Mouse (Mus musculus) forebrain, embryonic 16.5 days (tissue): ENCODE results near the gene Myoc. TPM values are rescaled to one million over a fixed set of nuclear protein-coding genes. Genes with fewer than 3 reads are reported as not detected.

Source experiments
- ATAC-seq: fragments of 200-750 bp; cut with Nextera tagmentation; 2 replicates; pipeline ENCODE4 v1.8.0; 2017; ENCODE audit warnings: mild to moderate bottlenecking, moderate library complexity
- H3K27ac ChIP-seq: fragments of 300-500 bp; sonication (generic); 2 replicates; pipeline ENCODE4 v1.5.1; 2014; ENCODE audit warnings: low read length, control low read depth
- H3K27me3 ChIP-seq: fragments of 300-500 bp; sonication (generic); replicated peaks from 2 replicates; pipeline ENCODE4 v1.6.1; 2014; ENCODE audit warnings: low read length; ENCODE audit not compliant: control insufficient read depth, insufficient read depth
- H3K36me3 ChIP-seq: fragments of 300-500 bp; sonication (generic); 2 replicates; pipeline ENCODE4 v1.6.1; 2014; ENCODE audit not compliant: control insufficient read depth, insufficient read depth
- H3K4me1 ChIP-seq: fragments of 300-500 bp; sonication (generic); replicated peaks from 2 replicates; pipeline ENCODE4 v1.6.1; 2014; ENCODE audit warnings: low read length; ENCODE audit not compliant: control insufficient read depth, insufficient read depth
- H3K4me2 ChIP-seq: fragments of 300-500 bp; sonication (generic); 2 replicates; pipeline ENCODE4 v1.6.1; 2014; ENCODE audit warnings: mild to moderate bottlenecking, low read length, control low read depth
- H3K4me3 ChIP-seq: fragments of 300-500 bp; sonication (generic); replicated peaks from 2 replicates; pipeline ENCODE4 v1.5.1; 2014; ENCODE audit warnings: mild to moderate bottlenecking, low read length, control low read depth
- H3K9ac ChIP-seq: fragments of 300-500 bp; sonication (generic); replicated peaks from 2 replicates; pipeline ENCODE4 v1.6.1; 2014; ENCODE audit warnings: low read depth, low read length, control low read depth
- H3K9me3 ChIP-seq: fragments of 300-500 bp; sonication (generic); 2 replicates; pipeline ENCODE4 v1.6.1; 2016; ENCODE audit warnings: low read length; ENCODE audit not compliant: control insufficient read depth
- WGBS: fragments of 180-500 bp; shearing (Covaris S2); extraction: QIAGEN DNeasy Blood & Tissue Kit; methylation state at CpG from one replicate; pipeline ENCODE4 v1.1.7; 2014; 5-methylcytosine and 5-hydroxymethylcytosine counted together
- polyA plus RNA-seq: library from polyadenylated mRNA; unstranded; fragments of >200 nt; fragmentation: Nextera tagmentation; extraction: Ambion mirVana; gene quantifications from 2 replicates; pipeline ENCODE4 v1.2.1, GENCODE M21; 2015

Myoc gene
- not detected in 2 replicates for polyA plus RNA-seq

GRCm38 (mm10) chr1:162639051-162639750 lies at the start of gene Myoc:
Myoc (plus strand) TSS chr1:162639155.
- WGBS = 88% methylated on average over 10 of the region's 10 CpGs
- no peak within 1 kb of the TSS for H3K27ac ChIP-seq
- H3K4me1 ChIP-seq = peaks cover 3% of the 10 kb centered on the region; the same call in 1 of the 2 replicates
- H3K9ac ChIP-seq = no peak within 1 kb of the TSS
- no peaks in the 10 kb centered on the region for H3K27me3 ChIP-seq
- no peaks in the 10 kb centered on the region for H3K9me3 ChIP-seq
- no peak within 1 kb of the TSS for H3K4me2 ChIP-seq
- no peaks in the 10 kb centered on the region for H3K36me3 ChIP-seq
- no peak for ATAC-seq
- no peak within 1 kb of the TSS for H3K4me3 ChIP-seq

- Histone ChIP-seq H3K36me3 (peaks cover 6% of the 10 kb centered on the region; the same call in 1 of the 2 replicates), H3K4me1 (peaks cover 9% of the 10 kb centered on the region), H3K27ac (no peak overlapping the region), H3K4me3 (no peak overlapping the region), H3K4me2 (no peak overlapping the region), H3K27me3 (no peaks in the 10 kb centered on the region), H3K9ac (no peak overlapping the region), H3K9me3 (no peaks in the 10 kb centered on the region)
- 7% methylated on average over 9 of the region's 9 CpGs for WGBS
- peak; percentile 82 for ATAC-seq
Observed at GRCm38 (mm10) chr1:162589443-162589842, 49.5 kb upstream of the Myoc start.

DNA sequence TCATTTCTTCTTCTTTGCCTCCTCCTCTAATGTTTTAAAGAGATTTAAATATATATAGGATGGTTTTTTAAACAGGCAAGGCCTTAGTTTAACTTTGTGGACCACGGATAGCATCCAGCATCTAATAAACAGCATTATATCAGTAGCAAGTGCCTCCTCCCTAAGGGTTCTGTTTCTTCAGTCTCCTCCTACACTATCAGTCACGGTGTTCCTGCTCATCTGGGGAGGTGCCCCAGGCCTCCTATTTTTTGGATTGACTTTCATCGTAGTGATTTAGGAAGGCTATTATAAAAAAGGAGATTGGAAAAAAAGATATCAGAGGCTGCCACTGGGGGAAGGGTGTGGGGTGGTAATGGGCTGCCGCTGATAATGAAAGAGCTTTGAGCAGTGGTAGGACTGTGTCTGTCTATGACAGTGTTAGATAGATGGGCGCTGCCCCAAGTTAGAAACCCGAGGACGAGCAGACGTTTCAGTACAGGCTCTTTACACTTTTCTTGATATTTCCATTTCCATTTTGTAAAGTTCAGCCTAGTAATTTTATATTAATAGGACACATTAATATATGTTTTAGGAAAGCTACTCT lies 48.4 kb upstream of the Myoc start:
- WGBS = 86% methylated on average over 8 of the region's 8 CpGs
- no peak overlapping the region for H3K9ac ChIP-seq
- H3K27ac ChIP-seq = no peak overlapping the region
- H3K36me3 ChIP-seq = peaks cover 6% of the 10 kb centered on the region; the same call in 1 of the 2 replicates
- ATAC-seq = no peak
- H3K4me1 ChIP-seq = peaks cover 9% of the 10 kb centered on the region
- H3K27me3 ChIP-seq = no peaks in the 10 kb centered on the region
- H3K9me3 ChIP-seq = no peaks in the 10 kb centered on the region
- H3K4me3 ChIP-seq = no peak overlapping the region
- no peak overlapping the region for H3K4me2 ChIP-seq

DNA sequence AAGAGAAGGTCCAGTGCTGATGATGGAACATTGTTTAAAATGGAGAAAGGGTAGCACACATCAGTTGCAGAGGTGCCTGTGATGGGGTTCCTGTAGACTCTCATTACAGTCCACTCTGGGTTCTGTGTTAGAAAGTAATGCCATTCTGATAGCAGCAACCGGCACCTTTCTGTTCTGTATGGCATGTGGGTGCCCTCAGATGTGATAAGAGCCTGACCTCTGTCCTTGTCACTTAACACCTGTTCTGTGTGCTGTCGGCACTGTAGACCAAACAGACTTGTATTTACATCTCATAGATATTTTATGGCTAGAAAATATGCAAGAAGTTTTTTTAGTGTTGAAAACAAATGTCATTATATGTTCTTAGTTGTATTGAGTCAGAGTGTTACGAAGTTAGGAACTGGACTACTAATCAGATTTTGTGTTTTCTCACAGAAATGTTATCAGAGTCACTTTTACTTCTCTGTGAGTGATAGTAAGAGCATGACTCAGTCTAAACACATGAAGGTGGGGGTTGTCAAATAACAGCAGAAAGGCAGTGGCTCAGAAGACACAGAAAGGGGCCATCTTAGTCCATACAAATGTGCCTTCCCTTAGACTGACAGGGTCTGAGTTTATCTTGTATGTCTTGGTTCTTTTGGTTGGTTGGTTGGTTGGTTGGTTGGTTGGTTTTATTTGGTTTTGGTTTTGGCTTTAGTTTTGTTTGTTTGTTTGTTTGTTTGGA lies 41.4 kb upstream of the Myoc start:
- H3K9ac ChIP-seq = no peak overlapping the region
- H3K9me3 ChIP-seq = no peaks in the 10 kb centered on the region
- peaks cover 8% of the 10 kb centered on the region; the same call in 1 of the 2 replicates for H3K36me3 ChIP-seq
- H3K4me3 ChIP-seq = no peak overlapping the region
- no peak overlapping the region for H3K27ac ChIP-seq
- WGBS = 91% methylated on average over 3 of the region's 3 CpGs
- H3K4me2 ChIP-seq = no peak overlapping the region
- no peaks in the 10 kb centered on the region for H3K4me1 ChIP-seq
- H3K27me3 ChIP-seq = no peaks in the 10 kb centered on the region
- ATAC-seq = no peak

GRCm38 (mm10) chr1:162599617-162600016 lies 39.3 kb upstream of the Myoc start:
- no peak overlapping the region for H3K27ac ChIP-seq
- H3K4me2 ChIP-seq = no peak overlapping the region
- ATAC-seq = no peak
- 89% methylated on average over 5 of the region's 5 CpGs for WGBS
- no peaks in the 10 kb centered on the region for H3K4me1 ChIP-seq
- no peak overlapping the region for H3K9ac ChIP-seq
- no peaks in the 10 kb centered on the region for H3K9me3 ChIP-seq
- no peak overlapping the region for H3K4me3 ChIP-seq
- H3K36me3 ChIP-seq = peaks cover 6% of the 10 kb centered on the region; the same call in 1 of the 2 replicates
- H3K27me3 ChIP-seq = no peaks in the 10 kb centered on the region

DNA sequence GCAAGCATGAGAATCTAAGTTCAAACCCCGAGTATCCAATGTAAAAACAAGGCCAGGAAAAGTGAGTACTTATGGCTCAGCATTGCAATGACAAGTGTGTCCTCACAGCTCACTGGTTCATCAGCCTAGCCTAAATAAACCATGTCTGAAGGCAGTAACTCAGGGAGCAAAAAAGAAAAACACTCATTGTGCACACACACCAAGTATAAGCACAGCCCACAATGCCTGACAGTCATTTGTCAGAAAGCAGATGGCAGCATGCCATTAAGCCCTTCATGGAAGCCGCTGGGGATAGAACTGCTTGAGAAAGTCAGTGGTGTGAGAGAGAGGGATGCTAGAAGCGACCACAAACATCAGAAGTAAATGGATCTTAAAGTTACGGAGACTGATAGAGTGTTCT lies 37.7 kb upstream of the Myoc start:
- peaks cover 6% of the 10 kb centered on the region; the same call in 1 of the 2 replicates for H3K36me3 ChIP-seq
- no peaks in the 10 kb centered on the region for H3K9me3 ChIP-seq
- no peak overlapping the region for H3K4me3 ChIP-seq
- H3K9ac ChIP-seq = no peak overlapping the region
- WGBS = 61% methylated on average over 4 of the region's 4 CpGs
- no peak overlapping the region for H3K4me2 ChIP-seq
- no peak overlapping the region for H3K27ac ChIP-seq
- ATAC-seq = peak; percentile 71
- no peaks in the 10 kb centered on the region for H3K4me1 ChIP-seq
- no peaks in the 10 kb centered on the region for H3K27me3 ChIP-seq

DNA sequence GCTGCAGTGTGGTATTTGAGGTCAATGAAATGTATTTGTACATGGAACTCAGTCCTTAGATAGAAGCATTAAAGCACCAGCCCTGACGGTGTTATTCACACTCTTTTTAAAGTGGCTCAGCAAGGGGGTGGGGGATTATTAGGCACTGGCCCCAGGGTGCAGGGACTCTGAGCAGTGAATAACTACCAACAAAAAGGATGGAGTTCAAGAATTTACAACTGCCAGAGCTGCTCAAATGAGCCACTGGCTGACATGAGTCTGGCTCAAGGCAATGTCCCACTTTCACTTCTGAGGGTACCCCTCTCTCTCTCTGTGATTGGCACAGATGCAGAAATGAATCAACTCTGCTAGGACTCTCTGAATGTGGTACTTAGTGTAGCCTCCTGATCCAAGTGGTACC lies 30.8 kb upstream of the Myoc start:
- ATAC-seq = peak; percentile 56
- Histone ChIP-seq H3K36me3 (no peaks in the 10 kb centered on the region), H3K4me2 (no peak overlapping the region), H3K4me3 (no peak overlapping the region), H3K4me1 (no peaks in the 10 kb centered on the region), H3K27ac (no peak overlapping the region), H3K9ac (no peak overlapping the region), H3K27me3 (no peaks in the 10 kb centered on the region), H3K9me3 (no peaks in the 10 kb centered on the region)
- WGBS = 9% methylated on average over 1 of the region's 1 CpGs

GRCm38 (mm10) chr1:162609633-162610250 lies 29.2 kb upstream of the Myoc start:
- H3K27ac ChIP-seq = no peak overlapping the region
- WGBS = 28% methylated on average over 9 of the region's 9 CpGs
- no peak overlapping the region for H3K9ac ChIP-seq
- H3K27me3 ChIP-seq = no peaks in the 10 kb centered on the region
- H3K36me3 ChIP-seq = no peaks in the 10 kb centered on the region
- H3K4me2 ChIP-seq = no peak overlapping the region
- no peaks in the 10 kb centered on the region for H3K9me3 ChIP-seq
- no peaks in the 10 kb centered on the region for H3K4me1 ChIP-seq
- peak; percentile 43; the same call in 1 of the 2 replicates for ATAC-seq
- H3K4me3 ChIP-seq = no peak overlapping the region

- no peak for ATAC-seq
- no peaks in the 10 kb centered on the region for H3K4me1 ChIP-seq
- no peaks in the 10 kb centered on the region for H3K9me3 ChIP-seq
- H3K9ac ChIP-seq = no peak overlapping the region
- WGBS = 29% methylated on average over 4 of the region's 4 CpGs
- H3K4me3 ChIP-seq = no peak overlapping the region
- H3K36me3 ChIP-seq = no peaks in the 10 kb centered on the region
- no peak overlapping the region for H3K27ac ChIP-seq
- H3K27me3 ChIP-seq = no peaks in the 10 kb centered on the region
- no peak overlapping the region for H3K4me2 ChIP-seq
Observed at GRCm38 (mm10) chr1:162611191-162611590, 27.8 kb upstream of the Myoc start.
